Mouse (Mus musculus) megakaryocyte, adult 5-6 weeks (primary cell): Measurements from ENCODE around the gene St13. TPM values are rescaled to one million over a fixed set of nuclear protein-coding genes. Genes with fewer than 3 reads are reported as not detected.

Experiments
- ATAC-seq: 2 replicates; pipeline ENCODE4 v1.8.0; 2016; ENCODE audit warnings: mild to moderate bottlenecking, inconsistent platforms; ENCODE audit not compliant: poor library complexity, severe bottlenecking
- total RNA-seq, 2 experiments: library from RNA; stranded (forward) in 1 of 2; stranded (reverse) in 1 of 2; fragments of 153-499, 151-499 nt in 1 of 2; fragments of 221-1000, 200-1000 nt in 1 of 2; gene quantifications; 2 replicates each; pipeline versions ENCODE4 v1.2.3 to v1.2.4; 2015 to 2017

St13 gene
- total RNA-seq, 2 experiments from 2014 or later = 47.5 to 162 TPM

DNA sequence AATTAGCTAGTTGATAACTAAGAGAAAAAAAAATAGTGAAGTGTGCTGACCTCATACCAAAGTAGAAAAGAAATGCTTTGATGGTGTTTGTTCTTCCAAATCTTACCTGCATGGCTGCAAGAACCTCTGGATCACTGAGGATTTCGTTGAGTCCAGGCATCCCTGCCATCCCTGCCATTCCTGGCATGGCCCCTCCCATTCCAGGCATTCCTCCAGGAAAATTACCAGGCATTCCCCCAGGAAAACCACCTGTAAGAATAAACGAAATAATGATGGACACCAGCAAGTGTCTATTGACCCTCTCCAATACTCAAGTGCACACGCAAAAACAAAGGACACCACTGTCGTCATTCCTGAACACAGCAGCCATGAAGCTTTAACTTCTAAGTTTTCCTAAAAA, 33.6 kb downstream of the St13 start:
- no peak for ATAC-seq

DNA sequence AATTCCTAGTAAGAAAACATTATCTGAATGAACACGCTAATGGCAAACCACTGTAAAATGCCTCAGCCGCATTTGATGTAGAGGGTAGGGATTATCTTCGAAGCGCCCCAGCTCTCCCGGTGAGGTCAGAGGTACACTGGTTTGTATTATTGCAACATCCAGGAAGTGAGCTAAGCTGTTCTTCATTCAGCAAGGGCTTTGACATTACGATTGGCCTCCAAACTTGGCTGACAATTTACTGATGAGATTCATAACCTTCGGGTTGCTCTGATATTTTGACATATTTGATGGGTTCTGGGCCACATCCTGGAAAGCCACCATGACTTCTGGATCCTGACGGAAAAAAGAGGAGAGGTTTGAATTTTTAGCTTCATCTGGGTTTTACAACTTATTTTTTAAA, 34.6 kb downstream of the St13 start:
- ATAC-seq = no peak

DNA sequence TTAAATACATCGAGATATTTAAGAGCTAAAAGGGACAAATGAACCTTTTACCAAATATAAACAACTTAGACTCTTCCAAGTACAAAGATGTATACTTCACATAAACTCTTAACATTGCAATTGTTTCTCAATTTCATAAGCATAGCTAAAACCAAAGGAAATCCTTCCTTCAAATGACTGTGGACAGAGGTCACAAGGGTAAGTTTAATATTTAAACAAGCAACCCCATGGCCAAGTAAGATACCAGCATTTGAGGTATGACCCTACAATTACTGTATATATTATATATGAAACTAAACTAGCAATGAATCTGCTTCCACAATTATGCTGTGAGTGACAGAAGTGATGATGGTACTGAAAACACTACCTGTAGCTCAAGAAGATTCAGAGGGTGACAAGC, 35.6 kb downstream of the St13 start:
- ATAC-seq = no peak

DNA sequence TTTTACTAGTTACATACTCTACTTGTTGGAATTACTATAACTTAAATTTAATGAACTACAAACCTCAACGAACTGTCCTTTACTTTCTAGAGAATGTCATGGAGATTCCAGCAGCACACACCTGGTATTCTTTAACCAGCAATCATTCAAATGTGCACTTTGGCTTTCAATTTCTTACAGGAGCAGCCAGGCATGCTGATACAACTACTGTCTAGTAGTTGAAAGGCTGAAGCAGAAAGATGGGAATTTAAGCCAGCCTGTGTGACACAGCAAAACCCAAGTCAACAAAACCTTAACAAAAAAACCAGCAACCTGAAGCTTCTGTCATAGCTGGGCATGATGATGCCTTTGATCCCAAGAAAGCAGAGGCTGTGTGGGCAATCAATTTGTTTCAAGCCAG, 37.4 kb downstream of the St13 start:
- ATAC-seq = no peak

DNA sequence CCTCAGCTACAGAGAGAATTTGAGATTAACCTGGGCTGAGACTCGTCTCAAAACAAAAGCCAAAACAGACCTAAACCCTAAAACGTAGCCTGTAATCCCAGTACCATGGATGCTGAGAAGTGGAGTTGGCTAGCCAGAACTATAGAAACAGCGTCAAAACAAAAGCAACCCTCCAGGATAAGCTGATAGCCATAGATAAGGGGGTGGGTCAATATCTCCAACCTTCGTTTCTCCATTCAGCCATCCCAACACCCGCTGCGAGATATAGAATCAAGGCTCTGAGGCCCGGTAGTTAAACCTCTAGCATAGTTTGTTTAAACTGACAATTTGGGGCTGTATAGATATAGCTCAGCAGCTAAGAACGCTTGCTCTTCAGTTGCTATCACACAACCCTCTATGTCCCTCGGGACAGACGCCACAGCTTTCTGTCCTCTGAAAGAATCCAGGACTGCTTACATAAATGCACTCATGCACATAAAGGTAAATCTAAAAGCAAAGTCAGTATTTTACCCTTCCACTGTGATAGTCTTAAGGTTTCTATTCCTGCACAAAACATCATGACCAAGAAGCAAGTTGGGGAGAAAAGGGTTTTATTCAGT, 38.4 kb downstream of the St13 start:
- ATAC-seq = no peak

DNA sequence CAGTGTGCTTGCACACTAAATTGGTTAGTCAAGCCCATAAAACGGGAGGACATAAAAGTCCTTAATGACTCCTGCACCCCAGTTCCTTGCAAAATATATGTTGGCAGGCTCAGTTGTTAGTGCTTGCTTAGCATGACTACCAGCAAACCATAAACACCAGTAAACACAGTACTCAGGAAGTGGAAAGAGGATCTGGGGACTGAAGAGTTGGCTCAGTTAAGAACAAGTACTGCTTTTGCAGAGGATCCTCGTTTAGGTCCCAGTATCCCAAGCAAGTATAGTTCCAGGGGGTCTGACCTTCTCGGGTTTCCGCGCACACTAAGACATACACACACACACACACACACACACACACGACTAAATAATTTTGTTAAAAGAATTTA, 38.9 kb downstream of the St13 start:
- peak; percentile 60 for ATAC-seq

DNA sequence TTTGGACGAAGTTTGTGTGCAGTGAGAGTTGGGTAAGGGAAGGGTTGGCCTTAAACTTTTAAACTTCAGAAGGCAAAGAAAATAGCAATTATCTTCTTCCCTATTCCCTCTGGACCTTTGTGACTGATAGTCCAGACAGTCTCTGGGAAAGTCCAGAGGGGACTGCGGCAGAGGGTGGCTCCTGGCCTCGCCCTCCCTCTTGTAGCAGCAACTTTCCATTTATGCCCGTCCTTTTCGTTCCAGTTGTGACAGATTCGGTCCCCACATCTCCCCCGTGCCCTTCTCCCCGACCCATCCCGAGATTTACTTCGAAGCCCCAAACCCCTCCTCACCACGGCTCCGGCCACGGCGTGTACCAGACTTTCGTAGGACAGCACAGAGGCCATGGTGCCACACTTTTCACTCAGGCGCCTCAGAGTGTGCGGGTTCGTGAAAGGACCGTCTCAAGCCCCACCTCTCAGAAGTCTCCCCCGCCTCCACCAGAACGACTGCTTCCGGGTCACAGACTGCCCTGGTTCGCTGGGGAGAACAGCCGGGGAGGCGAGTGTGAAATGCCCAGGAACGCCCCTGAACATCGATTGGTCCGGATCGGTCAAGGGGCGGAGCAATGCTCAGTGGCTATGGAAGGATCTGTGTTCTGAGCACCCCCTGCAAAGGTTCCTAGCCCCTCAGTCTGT, 39.4 kb downstream of the St13 start, which contains the start of gene Slc25a17:
Gene Slc25a17 (minus strand): TSS at position 468 of the 677 bp plus-strand sequence.
- peak; percentile 99 for ATAC-seq

DNA sequence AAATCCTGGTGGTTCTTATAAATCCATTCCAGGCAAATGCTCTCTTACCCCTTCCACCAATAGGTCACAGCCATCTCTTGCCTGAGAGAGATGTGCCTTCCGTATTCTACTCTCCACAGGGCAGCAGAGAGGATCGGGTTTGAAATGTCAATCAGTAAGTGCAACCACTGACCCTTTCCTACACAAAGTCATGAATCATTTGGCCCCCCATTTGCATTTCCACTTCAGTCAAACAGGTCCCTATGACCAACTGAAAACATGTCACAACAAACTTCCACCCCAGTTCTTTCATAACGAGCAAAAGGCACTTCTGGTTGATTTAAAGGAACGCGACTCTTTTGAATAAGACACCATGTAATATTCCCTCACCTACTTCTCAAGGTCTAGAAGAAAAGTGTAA, 40.5 kb downstream of the St13 start:
- no peak for ATAC-seq

DNA sequence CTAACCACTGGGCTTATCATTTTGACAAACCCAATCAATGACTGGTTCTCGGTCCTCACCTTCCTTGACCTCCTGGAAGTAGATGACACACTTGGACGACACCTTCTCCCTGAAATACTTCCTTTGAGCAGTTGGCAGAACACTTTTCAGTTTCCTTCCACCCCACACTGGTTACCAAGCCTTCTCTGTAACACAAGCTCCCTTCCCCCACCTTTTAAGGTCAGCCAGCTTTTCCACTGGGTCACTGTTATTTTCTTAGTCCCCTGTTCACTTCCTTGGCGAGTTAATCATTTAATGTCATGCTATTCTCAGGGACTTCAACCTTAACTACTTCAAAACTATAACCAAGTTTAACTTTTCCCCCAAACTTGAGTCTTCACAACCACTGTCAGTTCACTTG, 40.9 kb downstream of the St13 start:
- ATAC-seq = no peak

DNA sequence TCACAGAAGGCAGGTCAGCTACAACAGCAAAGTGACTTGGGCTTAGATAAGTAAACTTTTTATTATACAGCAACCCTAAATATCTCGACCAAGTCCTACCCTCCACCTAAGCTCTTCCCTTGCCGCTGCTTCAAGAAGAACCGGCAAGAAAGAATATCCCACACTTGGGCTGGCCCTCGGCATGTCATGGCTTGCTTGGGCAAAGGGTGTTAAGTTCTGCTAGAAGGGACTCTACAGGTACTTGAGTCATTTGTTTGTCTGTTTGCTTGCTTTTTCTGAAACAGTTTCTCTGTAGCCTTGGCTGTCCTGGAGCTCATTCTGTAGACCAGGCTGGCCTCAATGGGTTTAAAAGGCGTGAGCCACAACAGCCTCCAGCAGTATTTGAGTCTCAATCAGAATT, 42.9 kb downstream of the St13 start:
- no peak for ATAC-seq

DNA sequence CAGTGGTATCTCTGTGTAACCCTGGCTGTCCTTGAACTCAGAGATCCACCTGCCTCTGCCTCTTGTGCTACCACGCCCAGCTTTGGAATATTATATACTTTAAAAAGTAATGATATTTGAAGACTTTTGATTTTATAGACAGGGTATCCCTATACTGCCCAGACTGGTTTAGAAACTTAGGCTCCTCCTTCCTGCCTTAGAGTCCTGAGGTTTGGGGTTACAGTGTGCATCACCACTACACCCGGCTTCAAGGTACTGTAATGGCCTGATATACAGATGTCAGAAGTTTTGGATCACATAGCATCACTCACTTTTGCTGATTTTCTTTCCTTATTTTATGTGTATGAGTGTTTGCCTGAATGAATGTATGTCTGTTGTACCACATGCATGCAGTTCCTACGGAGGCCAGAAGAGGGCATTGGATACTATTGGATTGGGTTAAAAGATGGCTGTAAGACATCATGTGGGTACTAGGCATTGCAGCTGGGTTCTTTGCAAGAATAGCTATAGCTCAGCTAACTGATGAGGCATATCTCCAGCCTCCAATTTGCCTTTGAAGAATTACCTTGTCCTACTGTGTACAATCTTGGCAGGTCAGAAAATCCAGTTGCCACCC, 44.6 kb downstream of the St13 start:
- ATAC-seq = peak; percentile 86

DNA sequence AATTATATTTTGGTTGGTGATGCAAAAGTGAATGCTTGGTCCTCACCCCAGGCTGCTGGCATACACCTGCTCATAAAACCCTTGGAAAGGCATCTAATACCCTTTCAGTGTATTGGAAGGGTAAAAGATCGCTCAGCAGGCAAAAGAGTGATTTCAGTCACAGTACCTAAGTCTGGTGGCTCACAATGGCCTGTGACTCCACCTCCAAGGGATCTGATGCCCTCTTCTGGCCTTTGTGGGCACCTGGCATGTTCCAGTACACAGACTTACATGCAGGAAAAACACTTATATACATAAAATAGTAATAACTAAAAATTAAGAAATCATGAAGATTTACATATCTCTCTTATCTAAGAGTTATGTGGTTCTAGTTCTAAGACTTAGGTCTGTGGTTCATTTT, 47.2 kb downstream of the St13 start:
- no peak for ATAC-seq

DNA sequence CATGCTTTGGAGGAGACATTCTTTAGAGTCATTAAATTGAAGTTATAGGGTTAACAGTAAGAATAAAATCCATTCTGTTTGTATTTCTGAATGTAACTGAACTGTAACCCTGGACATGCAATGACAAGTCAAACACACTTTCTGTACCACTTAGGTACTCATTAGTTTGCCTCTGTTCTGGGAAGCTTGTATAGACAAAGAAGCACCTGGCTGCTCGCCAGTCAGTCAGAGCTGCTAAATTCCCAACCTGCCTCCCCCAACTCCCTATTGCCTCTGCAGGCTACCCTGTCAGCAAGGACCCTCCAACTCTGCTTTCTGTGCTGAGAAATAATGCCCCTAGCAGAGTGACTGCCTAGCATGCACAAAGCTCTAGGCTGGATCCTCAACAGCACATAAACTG, 49.5 kb downstream of the St13 start:
- ATAC-seq = no peak

DNA sequence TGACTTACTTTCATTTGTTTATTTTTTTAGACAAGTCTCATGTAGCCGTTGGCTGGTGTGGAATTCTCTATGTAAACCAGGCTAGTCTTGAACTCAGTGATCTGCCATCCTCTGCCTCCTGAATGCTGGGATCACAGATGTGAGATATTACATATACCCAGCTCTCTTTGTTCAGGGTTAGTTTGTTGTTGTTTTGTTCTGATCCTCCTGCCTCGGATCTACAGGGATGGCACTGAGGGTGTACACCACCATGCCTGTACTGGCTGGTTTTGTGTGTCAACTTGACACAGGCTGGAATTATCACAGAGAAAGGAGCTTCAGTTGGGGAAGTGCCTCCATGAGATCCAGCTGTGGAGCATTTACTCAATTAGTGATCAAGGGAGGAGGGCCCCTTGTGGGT, 51.5 kb downstream of the St13 start:
- no peak for ATAC-seq

DNA sequence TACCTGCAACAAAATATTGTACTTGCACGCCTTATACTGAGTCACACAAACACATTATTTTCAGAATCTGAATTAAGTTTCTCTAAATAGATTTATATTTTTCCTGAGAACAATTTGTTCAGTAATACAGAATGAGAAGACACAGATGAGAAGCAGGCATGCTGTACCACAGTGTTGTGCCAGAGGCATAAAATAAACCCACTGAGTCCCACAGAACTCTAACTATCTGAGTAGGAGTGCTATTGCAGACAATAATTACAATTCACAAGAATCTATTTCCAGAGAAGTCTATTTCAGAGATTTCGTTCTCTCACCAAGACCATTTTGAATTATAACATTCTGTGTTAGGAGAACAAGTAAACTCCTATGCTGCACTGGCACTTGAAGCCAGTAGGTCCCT, 52.4 kb downstream of the St13 start:
- ATAC-seq = no peak

DNA sequence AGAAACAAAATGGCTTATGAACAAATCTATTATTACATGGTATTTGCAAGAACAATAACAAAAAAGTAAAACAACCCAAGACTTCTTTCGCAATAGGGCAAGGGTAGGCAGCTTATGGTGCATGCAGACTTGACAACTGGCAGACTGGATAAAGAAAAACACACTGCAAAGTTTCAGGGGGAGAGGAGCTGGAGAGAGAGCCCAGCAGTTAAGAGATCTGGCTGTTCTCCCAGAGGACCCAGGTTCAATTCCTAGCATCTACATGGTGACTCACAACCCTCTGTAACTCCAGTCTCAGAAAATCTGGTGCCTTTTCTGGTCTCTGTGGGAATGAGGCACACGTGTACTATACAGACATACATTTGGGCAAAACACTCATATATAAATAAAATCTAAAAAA, 58.5 kb downstream of the St13 start:
- ATAC-seq = no peak

DNA sequence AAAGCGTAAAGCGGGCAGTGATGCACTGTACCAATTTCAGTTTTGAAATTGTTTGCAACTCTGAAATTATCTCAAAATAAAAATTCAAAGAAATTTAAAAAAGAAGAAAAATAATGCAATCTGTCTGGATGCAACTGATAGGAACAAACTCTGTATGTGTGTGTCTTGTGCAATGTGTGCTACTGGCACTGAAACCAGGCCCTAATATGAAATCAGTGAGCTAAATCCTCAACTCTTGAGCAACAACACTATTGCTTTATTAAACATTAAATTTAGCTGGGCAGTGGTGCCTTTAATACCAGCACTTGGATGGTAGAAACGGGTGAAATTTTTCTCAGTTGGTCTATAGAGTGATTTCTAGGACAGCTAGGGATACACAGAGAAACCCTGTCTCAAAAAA, 60.7 kb downstream of the St13 start:
- ATAC-seq = no peak

DNA sequence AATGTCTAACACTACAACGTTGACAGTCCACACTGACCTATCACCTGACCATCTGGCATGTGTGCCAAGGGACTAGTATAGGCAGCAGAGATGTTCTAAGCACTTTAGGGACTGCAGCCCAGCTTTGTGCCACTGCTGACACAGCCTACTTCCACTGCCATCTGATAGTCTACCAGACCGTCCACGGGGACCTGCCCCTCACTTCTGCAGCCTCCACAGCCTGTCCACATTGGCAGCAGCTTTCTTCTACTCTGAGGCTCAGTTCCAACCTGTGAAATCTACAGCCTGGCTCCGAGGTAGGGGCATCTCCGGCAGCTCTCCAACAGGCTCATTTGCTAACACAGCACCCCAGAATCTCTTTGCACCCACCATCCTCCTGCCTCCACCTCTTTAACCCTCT, 63.4 kb downstream of the St13 start:
- no peak for ATAC-seq

DNA sequence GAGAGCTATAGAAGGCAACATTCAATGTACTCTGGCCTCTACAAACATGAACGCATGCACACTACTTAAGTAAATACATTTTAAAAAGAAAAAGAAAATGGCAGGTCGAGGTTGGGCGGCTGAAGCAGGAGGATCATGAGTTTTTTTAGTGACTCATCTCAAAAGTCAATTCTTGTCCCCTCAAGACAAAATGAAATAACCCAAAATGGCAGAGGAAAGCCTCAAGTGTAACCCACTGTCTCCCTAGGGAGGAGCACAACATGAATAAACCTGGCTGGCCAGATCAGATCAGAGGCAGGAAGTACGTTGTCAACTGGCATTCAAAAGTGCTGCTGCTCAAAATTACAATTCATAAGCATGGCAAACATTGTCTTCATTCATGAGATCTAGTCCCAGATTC, 67.4 kb downstream of the St13 start:
- ATAC-seq = no peak

DNA sequence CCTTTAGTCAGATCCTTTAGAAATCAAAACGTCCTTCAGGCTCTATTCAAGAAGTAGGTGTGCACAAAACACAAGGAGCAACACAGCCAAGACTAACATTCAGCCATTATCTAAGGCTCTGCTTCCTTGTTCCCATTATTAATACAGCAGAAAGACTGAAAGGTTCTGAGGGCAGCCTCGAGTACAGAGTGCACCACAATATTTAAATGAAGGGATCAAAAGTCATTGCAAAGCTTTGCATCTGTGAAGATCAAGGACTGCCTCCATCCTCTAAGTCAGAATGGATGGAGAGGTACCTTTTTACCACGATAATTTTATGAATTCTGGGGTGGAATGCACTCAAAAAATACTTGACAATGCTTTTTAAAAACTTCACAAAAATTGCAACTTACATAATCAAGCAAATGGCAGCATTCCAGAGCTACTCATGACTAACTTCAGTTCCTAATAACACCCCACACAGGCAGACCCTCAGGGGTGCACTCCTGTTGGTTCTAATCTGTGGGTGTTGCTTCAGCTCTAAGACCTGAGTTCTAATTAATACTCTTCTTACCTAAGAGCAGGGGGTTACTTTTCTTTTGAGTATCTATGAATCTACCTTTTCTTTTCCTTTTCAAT, 69.0 kb downstream of the St13 start:
- ATAC-seq = no peak

DNA sequence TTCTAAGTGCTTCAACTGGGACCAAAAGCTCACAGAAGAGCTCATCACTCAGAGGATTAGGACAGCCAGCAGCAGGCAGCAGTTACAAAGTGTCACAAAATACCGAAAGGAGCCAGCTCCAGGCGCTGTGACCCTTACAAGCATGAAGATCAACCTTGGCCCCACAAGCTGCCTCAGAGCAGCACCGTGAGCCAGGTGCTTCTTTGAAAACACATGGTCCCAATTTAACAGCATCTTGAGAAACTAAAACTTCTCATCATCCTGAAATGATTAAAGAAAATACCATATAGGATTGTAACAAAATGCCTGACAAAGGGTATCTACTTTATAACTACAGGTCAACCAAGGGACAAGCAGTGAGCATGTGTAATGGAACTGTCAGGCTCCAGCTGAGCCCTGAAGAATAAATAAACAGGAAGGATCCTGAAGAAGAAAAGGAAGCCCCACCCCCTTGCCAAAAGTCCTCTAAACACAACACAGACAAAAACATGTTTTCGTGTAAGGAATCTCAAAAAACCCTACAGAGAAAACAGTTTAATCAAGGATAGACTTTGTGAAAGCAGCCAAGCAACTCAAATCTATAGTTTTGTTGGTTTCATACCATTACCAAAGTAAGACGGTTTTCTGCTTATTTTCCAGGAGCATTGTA, 70.0 kb downstream of the St13 start:
- ATAC-seq = no peak

DNA sequence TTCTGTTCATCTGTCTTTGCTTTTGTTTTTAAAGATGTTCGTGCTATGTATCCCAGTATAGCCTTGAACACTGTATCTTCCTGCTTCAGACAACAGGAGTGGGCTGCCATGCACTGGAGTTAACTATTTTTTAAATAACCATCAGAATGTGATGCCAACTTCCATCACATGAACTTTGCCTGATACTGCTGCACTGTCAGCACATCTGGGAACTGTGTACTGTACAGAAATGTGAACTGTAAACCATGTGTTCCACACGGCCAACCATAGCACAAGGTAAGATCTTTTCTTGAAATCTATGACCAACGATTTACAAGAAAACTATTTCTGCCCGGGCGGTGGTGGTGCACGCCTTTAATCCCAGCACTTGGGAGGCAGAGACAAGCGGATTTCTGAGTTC, 72.4 kb downstream of the St13 start:
- ATAC-seq = no peak
